Mouse (Mus musculus): ENCODE data around the gene Rarb. TPM values are rescaled to one million over a fixed set of nuclear protein-coding genes. Genes with fewer than 3 reads are reported as not detected.
A peak's percentile ranks its signal among the peaks of the same experiment; 100 is the strongest.

Rarb gene
- polyA plus RNA-seq (2016; fragmentation: Nextera tagmentation; extraction: Ambion mirVana) = 10.7 and 15.7 TPM in 2 replicates

- no peak within 1 kb of the TSS for H3K9ac ChIP-seq (replicated peaks)
These were observed at the start of gene Rarb for GRCm38 (mm10) chr14:16818602-16819250. Gene Rarb (minus strand): TSS chr14:16819156.

GRCm38 (mm10) chr14:16842036-16842435 lies 23.1 kb upstream of the Rarb start:
- Histone ChIP-seq H3K36me3 (no peaks in the 10 kb centered on the region), H3K9me3 (no peaks in the 10 kb centered on the region), H3K27me3 (no peaks in the 10 kb centered on the region), H3K4me2 (replicated peaks) (no peak overlapping the region), H3K27ac (replicated peaks) (no peak overlapping the region), H3K4me3 (no peak overlapping the region), H3K4me1 (no peaks in the 10 kb centered on the region), H3K9ac (replicated peaks) (no peak overlapping the region)
- ATAC-seq (ENCODE audit: low FRiP score, low read depth) = no peak
- WGBS = 53% methylated on average over 3 of the region's 3 CpGs

More at GRCm38 (mm10) chr14:16818602-16819250, at the start of gene Rarb:
- H3K4me3 ChIP-seq = no peak within 1 kb of the TSS
- H3K9me3 ChIP-seq = no peaks in the 10 kb centered on the region
- H3K4me1 ChIP-seq = peaks cover 5% of the 10 kb centered on the region
- no peak within 1 kb of the TSS for H3K27ac ChIP-seq (replicated peaks)
- no peaks in the 10 kb centered on the region for H3K36me3 ChIP-seq
- ATAC-seq (ENCODE audit: low FRiP score, low read depth) = no peak
- H3K4me2 ChIP-seq (replicated peaks) = no peak within 1 kb of the TSS
- 96% methylated on average over 4 of the region's 4 CpGs for WGBS
- no peaks in the 10 kb centered on the region for H3K27me3 ChIP-seq

DNA sequence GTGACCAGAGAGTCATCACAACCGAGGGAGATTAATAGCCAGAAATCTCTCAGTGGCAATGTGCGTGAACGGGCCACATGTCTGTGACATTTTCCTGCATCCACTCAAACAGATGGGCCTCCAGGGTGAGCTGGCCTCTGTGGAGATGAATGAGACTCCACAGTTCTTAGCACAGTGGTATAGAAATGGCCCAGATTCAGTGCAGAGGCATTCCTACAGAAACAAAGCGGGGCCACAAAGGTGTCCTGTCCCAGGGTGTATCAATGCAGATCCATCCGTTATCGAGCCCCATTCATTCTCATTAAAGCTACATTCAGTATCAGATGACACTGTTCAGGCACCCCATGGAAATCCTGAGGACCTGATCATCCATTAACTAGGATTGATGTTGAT lies 22.6 kb upstream of the Rarb start:
- Histone ChIP-seq H3K4me2 (replicated peaks) (no peak overlapping the region), H3K9ac (replicated peaks) (no peak overlapping the region), H3K4me3 (no peak overlapping the region), H3K36me3 (no peaks in the 10 kb centered on the region), H3K9me3 (no peaks in the 10 kb centered on the region), H3K27ac (replicated peaks) (no peak overlapping the region), H3K4me1 (no peaks in the 10 kb centered on the region), H3K27me3 (no peaks in the 10 kb centered on the region)
- ATAC-seq (ENCODE audit: low FRiP score, low read depth) = no peak
- 65% methylated on average over 6 of the region's 6 CpGs for WGBS

- Histone ChIP-seq H3K36me3 (no peaks in the 10 kb centered on the region), H3K4me3 (no peak overlapping the region), H3K9ac (replicated peaks) (no peak overlapping the region), H3K4me2 (replicated peaks) (no peak overlapping the region), H3K27ac (replicated peaks) (no peak overlapping the region), H3K9me3 (no peaks in the 10 kb centered on the region), H3K4me1 (no peaks in the 10 kb centered on the region), H3K27me3 (no peaks in the 10 kb centered on the region)
- 66% methylated on average over 8 of the region's 8 CpGs for WGBS
- ATAC-seq (ENCODE audit: low FRiP score, low read depth) = no peak
These were observed 22.1 kb upstream of the Rarb start for GRCm38 (mm10) chr14:16840951-16841596.

DNA sequence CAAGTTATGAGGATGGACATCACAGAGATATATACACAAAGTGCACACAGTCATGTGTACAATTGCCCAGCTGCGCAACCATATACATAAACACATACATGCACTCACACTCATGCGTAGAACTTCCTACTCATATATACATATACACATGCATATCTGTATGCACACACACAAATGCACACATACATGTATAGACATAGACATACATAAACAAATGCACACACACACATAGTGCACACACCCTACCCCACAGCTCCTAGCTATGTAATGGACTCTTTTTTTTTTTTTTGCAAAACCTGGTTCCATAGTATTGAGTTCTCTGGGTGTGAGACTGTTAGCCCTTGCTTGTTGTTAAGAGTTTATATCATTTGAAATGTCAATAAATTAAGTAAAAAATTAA lies 21.2 kb upstream of the Rarb start:
- H3K4me3 ChIP-seq = no peak overlapping the region
- 94% methylated on average over 2 of the region's 2 CpGs for WGBS
- no peak overlapping the region for H3K9ac ChIP-seq (replicated peaks)
- no peaks in the 10 kb centered on the region for H3K36me3 ChIP-seq
- H3K4me2 ChIP-seq (replicated peaks) = no peak overlapping the region
- H3K9me3 ChIP-seq = no peaks in the 10 kb centered on the region
- no peaks in the 10 kb centered on the region for H3K4me1 ChIP-seq
- no peak overlapping the region for H3K27ac ChIP-seq (replicated peaks)
- H3K27me3 ChIP-seq = no peaks in the 10 kb centered on the region
- ATAC-seq (ENCODE audit: low FRiP score, low read depth) = no peak

GRCm38 (mm10) chr14:16815096-16815741 lies 3.7 kb downstream of the Rarb start:
- H3K4me2 ChIP-seq (replicated peaks) = no peak overlapping the region
- no peak overlapping the region for H3K9ac ChIP-seq (replicated peaks)
- no peak overlapping the region for H3K4me3 ChIP-seq
- WGBS = 71% methylated on average over 1 of the region's 1 CpGs
- ATAC-seq (ENCODE audit: low FRiP score, low read depth) = 0 out of 2 replicates have a peak, but pooled peaks have one; percentile 38
- H3K27me3 ChIP-seq = no peaks in the 10 kb centered on the region
- no peaks in the 10 kb centered on the region for H3K36me3 ChIP-seq
- H3K4me1 ChIP-seq = no peaks in the 10 kb centered on the region
- H3K27ac ChIP-seq (replicated peaks) = no peak overlapping the region
- H3K9me3 ChIP-seq = no peaks in the 10 kb centered on the region

DNA sequence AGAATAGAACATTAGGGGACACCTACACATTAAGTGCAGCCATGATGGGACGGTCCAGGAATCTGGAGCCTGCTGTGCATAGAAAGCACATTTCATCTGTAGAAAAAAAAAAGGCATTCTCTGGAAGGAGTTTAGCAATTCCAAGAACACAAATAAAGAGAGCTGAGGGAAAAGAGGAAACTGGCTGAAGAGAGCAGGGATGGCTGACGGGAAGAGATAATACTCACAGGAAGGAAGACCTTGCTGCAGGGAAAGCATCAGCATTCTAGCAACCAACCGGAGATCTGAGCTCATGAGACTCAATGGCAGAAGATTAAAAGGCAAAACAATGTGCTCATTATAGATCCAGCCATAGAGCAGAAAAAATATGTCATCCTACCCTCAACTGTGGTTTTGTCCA lies 12.8 kb downstream of the Rarb start:
- Histone ChIP-seq H3K4me3 (no peak overlapping the region), H3K9ac (replicated peaks) (no peak overlapping the region), H3K4me1 (no peaks in the 10 kb centered on the region), H3K4me2 (replicated peaks) (no peak overlapping the region), H3K27me3 (no peaks in the 10 kb centered on the region), H3K9me3 (no peaks in the 10 kb centered on the region), H3K27ac (replicated peaks) (no peak overlapping the region), H3K36me3 (no peaks in the 10 kb centered on the region)
- WGBS = 83% methylated on average over 3 of the region's 3 CpGs
- ATAC-seq (ENCODE audit: low FRiP score, low read depth) = no peak

- Histone ChIP-seq H3K27ac (replicated peaks) (no peak overlapping the region), H3K9ac (replicated peaks) (no peak overlapping the region), H3K4me2 (replicated peaks) (no peak overlapping the region), H3K4me1 (no peaks in the 10 kb centered on the region), H3K4me3 (no peak overlapping the region), H3K9me3 (no peaks in the 10 kb centered on the region), H3K36me3 (no peaks in the 10 kb centered on the region), H3K27me3 (no peaks in the 10 kb centered on the region)
- WGBS = 64% methylated on average over 1 of the region's 1 CpGs
- no peak for ATAC-seq (ENCODE audit: low FRiP score, low read depth)
These were observed 28.8 kb downstream of the Rarb start for GRCm38 (mm10) chr14:16790161-16790560.

- H3K9me3 ChIP-seq = no peaks in the 10 kb centered on the region
- no peak overlapping the region for H3K27ac ChIP-seq (replicated peaks)
- H3K4me1 ChIP-seq = no peaks in the 10 kb centered on the region
- no peaks in the 10 kb centered on the region for H3K36me3 ChIP-seq
- no peak overlapping the region for H3K4me2 ChIP-seq (replicated peaks)
- no peaks in the 10 kb centered on the region for H3K27me3 ChIP-seq
- 87% methylated on average over 5 of the region's 5 CpGs for WGBS
- H3K9ac ChIP-seq (replicated peaks) = no peak overlapping the region
- no peak for ATAC-seq (ENCODE audit: low FRiP score, low read depth)
- no peak overlapping the region for H3K4me3 ChIP-seq
These were observed 36.9 kb downstream of the Rarb start for GRCm38 (mm10) chr14:16781942-16782541.

DNA sequence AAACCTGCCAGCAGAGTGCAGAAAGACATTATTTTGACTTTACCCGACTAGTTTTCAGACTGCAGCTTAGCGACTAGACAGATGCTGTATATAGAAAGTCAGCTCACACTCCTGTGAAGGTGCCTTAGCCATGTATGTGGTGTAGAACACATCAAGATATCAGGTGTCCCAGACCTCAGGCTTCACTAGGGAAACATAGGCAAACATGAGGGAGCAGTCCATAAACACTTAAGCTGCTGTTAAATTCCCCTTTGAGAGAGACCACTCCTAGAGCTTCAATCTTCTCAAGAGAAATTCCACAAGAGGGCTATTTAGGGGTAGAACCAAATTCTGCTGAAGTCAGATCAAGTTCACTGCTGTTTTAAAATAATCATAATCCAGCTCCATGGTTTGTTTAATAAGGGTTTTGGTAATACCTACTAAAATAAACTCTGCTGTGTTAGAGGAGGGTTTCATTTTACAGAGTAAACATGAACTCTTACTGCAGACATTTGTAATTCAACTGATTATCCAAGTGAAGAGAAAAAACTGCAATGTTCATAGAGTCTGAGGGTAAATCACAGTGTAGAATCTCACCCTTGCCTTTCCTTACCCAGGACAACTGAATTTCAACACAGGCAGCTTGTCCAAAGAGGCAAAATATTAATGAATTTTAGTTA lies 42.1 kb downstream of the Rarb start:
- Histone ChIP-seq H3K4me1 (no peaks in the 10 kb centered on the region), H3K27ac (replicated peaks) (no peak overlapping the region), H3K27me3 (no peaks in the 10 kb centered on the region), H3K4me2 (replicated peaks) (no peak overlapping the region), H3K4me3 (no peak overlapping the region), H3K36me3 (no peaks in the 10 kb centered on the region), H3K9me3 (no peaks in the 10 kb centered on the region), H3K9ac (replicated peaks) (no peak overlapping the region)
- no peak for ATAC-seq (ENCODE audit: low FRiP score, low read depth)
- 85% methylated on average over 2 of the region's 2 CpGs for WGBS

DNA sequence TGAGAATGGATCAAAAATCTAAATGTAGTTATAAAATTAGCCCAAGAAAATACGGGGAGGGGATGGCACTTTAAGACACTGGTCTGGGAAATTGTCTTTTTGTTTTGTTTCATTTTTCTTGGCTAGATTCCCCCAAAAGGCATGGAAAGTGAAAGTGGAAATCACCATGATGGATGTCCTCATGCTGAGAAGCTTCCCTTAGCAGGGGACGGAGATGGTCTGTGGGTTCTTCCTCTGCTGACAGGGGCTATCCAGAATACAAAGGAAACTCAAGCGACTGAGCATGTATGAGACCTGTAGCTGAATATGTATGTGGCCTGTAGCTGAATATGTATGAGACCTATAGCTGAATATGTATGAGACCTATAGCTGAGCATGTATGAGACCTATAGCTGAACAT lies 46.0 kb downstream of the Rarb start:
- no peaks in the 10 kb centered on the region for H3K9me3 ChIP-seq
- no peak for ATAC-seq (ENCODE audit: low FRiP score, low read depth)
- 75% methylated on average over 3 of the region's 3 CpGs for WGBS
- H3K4me2 ChIP-seq (replicated peaks) = no peak overlapping the region
- no peaks in the 10 kb centered on the region for H3K36me3 ChIP-seq
- H3K9ac ChIP-seq (replicated peaks) = no peak overlapping the region
- H3K4me3 ChIP-seq = no peak overlapping the region
- H3K27ac ChIP-seq (replicated peaks) = no peak overlapping the region
- no peaks in the 10 kb centered on the region for H3K27me3 ChIP-seq
- H3K4me1 ChIP-seq = no peaks in the 10 kb centered on the region

DNA sequence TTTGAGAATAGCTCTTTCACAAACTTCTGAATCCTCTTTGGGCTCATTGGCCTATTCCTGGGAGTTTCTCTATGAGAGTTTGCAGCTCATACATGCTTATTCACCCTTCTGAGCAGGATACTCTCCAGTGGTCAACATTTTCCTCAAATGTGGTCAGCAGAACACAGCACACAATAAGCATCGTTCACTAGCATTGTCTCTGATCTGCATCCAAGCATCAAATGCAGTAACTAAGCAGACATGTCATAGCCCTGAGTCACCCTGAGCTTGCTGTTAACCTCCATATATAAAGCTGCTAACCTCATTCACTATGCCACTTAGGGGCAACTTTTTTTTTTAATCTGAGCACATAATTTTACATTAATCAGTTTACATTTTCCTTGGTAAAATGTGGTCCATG lies 53.1 kb downstream of the Rarb start:
- H3K27me3 ChIP-seq = no peaks in the 10 kb centered on the region
- no peak overlapping the region for H3K4me2 ChIP-seq (replicated peaks)
- H3K4me3 ChIP-seq = no peak overlapping the region
- no peaks in the 10 kb centered on the region for H3K36me3 ChIP-seq
- no peak overlapping the region for H3K27ac ChIP-seq (replicated peaks)
- WGBS = 91% methylated on average over 1 of the region's 1 CpGs
- no peaks in the 10 kb centered on the region for H3K9me3 ChIP-seq
- H3K9ac ChIP-seq (replicated peaks) = no peak overlapping the region
- no peak for ATAC-seq (ENCODE audit: low FRiP score, low read depth)
- no peaks in the 10 kb centered on the region for H3K4me1 ChIP-seq
